Mouse (Mus musculus) heart, postnatal 0 days (tissue): Measurements from ENCODE around the gene Fscn2.

ENCODE experiments used
- CTCF ChIP-seq: IDR thresholded peaks from 2 replicates; pipeline ENCODE4 v1.5.1; 2016; ENCODE audit warnings: antibody characterized with exemption, control low read depth, low read depth
- EP300 ChIP-seq: IDR thresholded peaks from 2 replicates; pipeline ENCODE4 v1.6.1; 2016; ENCODE audit warnings: antibody characterized with exemption, low read depth

DNA sequence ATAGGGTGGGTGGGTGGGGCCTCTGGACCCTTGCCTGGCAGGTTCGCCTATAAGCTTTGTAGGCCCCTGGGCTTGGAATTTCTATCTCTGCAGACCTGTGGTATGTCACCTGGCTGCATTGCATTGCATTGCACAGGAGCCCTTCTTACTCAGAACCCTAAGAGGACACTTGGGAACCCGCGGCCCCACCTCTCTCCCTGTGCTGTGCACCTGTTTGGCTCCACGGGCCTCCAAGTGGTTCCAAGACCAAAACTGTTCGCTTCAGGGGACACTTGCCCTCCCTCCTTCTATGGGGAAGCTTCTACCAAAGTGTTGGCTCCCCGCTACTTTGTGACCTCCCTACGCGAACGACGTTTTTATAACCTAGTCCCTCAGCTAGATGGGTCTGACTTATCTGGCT is 49.8 kb upstream of the Fscn2 start:
- TF ChIP-seq CTCF (no peak), EP300 (no peak)
